Mouse (Mus musculus) bone marrow, adult 2 months (tissue): Measurements from ENCODE around the gene Itsn1.

Experiments used
- CTCF ChIP-seq: fragments of 200-500 bp; IDR thresholded peaks from 2 replicates; pipeline ENCODE4 v1.5.1; 2011; ENCODE audit warnings: low read length, control low read depth; ENCODE audit not compliant: control insufficient read depth, insufficient read depth
- POLR2A ChIP-seq: fragments of 200-500 bp; IDR thresholded peaks from 2 replicates; pipeline ENCODE4 v1.6.1; 2011; ENCODE audit warnings: low read depth, mild to moderate bottlenecking, control low read depth, low read length, borderline replicate concordance; ENCODE audit not compliant: control insufficient read depth

- no peak for TF ChIP-seq CTCF
- no peak for TF ChIP-seq POLR2A
Observed at GRCm38 (mm10) chr16:91938141-91938540, 209.1 kb downstream of the Itsn1 start.
